Mouse (Mus musculus) frontal cortex, postnatal 25 days (tissue): ENCODE measurements around the gene Rtn2.

Experiments used
- DNase-seq, 2 experiments: peaks; one replicate each; pipeline ENCODE4 v3.0.0; 2022; ENCODE audit warnings: low spot score in 2 of 2

Rtn2 gene

DNA sequence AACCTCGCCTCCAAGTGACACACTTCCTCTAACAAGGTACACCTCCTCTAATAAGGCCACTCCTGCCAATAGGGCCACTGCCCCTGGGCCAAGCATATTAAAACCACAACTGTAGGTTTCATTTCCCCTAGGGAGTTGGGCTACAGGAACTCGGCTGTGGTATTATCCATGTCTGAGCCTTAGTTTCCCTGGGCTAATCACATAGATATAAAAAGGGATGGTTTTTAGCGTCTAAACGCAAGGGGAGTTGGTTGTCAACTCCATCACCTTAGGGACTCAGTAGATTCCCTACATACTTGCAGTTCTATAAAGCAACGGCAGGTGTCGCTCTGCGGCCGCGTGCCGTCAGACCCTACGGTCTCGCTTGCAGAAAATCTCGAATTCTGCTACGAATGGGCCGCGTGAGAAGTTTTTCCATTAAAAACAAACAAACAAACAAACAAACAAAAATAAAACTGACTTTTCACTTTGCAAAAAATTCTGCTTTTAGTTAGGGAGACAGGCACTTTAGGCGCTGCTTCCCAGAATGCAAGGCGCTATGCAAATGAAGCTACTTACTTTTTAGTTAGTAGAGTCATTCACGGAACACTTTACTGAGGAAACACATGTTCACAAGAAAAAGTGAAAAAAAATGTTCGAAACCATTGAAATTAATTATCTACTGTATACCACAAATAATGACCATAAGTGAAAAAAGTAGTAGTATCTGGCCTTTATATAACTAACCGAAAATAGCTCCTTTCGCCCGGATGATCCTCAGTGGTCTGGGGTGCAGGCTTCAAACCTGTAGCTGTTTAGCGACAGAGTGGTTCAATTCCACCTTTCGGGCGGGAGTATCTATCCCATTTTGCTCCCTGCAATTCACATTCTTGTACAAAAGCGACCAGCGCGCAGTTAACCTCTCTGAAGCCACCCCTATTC, 18.3 kb downstream of the Rtn2 start:
- peak; percentile 53 to 75 for DNase-seq

DNA sequence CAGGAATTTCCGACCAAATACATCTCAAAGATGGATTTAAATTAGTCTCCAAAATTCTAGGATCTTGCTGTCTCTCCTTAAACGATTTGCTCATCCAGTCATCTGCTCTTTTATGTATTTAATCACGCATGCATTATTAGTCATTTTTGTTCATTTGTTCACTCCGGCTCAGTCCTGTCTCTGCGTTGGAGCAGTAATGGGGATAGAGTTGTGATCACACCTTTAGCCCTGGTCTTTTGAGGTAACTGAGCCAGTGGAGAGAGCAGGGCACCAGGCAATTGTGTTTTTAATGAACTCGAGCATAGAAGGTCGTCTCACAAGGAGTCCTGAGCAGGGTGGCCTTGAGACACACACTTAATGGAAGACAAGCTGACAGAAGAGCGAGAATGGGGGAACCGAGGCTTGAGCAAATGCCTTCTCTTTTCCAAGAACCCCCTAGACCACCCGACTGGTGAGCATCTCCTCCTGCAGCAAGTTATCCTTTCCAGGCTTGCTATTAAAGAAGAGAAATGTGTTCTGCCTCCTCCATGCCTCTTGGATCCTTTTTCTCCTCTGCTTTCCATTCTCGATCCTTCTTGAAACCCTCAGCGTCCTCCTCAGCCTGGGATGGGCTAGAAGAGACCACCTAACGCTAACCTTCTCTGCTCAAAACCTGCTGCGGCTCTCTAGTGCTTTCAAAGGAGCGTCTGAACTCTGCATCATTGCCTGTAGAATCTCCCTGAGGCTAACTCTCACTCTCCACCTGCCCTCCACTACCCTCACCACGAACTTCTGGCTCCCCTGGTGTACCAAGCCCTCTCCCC, 19.2 kb downstream of the Rtn2 start:
- no peak for DNase-seq

DNA sequence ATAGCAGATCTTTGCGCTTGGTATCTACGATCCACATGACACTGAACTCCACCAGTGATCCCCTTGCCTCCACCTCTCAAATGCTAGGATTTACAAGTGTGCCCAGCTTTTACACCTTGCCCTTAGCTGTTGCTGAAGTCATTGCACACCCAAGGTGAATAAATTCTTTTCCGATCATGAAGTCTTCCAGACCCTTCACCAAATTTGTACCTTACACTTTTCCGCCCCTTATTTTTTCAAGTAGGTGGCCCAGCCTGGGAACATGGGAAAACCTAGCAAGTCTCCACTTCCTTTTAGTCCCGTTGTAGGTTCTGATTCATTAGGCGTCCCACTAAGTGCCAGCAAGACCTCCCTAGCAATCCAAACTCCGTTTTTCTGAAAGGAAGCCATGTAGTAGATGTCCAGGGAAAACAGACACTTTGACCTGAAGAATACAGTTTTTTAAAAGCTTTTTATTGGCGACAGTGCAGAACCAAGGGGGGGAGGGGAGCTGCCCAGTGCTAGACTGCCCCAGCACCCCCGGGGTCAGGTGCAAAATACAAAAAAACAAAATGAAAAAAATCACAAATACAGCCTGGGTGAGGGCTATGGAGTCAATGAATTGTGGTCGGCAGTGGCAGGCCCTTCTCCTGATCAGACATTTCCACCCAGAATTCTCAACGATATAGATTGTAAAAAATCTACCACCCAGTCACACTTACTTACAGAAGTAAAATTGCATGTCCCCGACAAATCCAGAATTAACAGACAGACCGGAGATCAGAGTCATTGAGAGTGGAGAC, 20.0 kb downstream of the Rtn2 start:
- DNase-seq, result no peak

DNA sequence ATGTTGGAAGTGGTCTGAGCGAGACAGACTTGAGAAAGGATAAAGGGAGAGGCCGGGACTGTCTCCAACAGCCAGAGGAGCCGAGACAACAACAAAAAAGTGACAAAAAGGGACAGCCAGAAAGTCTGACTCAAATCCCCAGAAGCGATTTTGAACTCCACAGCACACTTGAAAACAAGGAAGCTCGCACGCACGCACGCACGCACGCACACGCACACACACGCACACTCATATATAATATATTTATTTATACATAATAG, 20.6 kb downstream of the Rtn2 start:
- DNase-seq, result no peak

DNA sequence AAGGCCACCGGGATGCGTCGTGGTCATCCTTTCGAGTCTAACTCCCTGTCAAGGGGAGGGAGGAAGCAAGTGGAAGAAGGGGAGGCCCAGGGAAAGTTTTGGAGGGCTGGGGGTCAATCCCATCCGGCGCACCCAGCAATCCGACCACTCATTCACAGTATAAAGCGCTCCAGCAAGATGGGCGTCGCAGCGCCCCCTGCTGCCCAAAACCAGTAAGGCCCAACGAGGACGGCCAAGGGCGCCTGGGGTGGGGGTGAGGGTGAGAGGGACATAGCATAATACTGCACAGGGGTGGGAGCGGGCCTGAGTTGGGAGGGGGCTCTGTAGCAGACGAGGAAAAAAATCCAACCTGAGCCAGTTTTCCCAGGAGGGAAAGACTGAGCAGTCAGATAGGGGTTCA, 21.3 kb downstream of the Rtn2 start:
- peak in 1 of 2 experiments; percentile 58 for DNase-seq

DNA sequence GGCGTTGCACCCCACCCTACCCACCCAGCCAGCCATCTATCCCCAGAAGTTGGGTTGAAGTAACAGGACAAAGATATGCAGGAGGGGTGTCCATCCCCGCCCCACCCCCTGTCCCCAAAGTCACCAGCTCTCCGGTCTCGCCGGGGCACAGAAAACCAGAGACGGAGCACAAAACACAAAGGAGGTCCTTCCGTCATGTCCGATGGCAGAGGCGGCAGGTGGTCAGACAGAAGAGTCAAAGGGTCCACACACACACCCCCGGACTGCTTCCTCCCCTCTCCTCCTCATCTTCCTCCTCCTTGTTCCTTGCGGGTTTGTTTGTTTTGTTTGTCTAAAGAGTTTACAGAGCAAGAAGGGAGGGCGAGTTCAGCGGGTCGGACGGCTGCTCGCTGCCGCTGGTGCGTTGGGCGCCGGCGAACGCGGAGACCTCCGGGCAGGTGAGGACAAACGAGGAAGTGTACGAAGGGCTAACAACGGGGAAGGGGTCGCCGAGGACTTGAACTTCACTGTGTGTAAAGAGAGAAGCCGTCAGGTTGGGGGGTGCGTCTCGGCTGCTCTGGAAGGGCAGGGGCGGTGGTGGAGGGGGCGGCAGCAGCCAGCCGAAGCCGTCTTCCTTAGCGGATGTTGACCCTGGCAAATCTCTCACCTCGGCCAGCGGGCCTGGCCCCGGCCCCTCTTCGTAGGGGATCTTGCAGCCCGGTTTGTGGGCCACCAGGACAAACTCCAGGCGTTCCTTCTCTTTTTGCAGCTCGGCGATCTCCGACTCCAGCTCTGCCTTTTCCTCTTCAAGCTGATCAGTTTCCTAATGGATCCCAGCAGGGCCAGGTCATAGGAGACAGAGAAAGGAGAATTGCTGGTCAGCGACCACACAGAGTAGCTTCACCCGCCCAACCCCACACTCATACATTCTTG, 22.3 kb downstream of the Rtn2 start:
- no peak for DNase-seq

DNA sequence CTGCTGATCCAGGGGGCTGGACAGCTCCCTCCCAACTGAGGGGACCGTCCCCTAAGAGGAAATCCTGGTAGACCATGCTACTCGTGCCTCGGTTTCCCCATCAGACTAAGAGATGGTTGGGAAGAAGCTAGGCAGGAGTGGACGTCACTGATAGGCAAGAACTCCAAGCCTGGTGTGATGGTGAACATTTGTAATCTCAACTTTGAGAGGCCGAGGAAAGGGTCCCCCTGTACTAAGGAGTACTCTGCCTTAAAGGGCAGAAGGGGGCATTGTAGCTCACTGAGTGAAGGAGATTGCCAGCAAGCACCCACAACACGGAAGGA, 22.9 kb downstream of the Rtn2 start:
- no peak for DNase-seq

DNA sequence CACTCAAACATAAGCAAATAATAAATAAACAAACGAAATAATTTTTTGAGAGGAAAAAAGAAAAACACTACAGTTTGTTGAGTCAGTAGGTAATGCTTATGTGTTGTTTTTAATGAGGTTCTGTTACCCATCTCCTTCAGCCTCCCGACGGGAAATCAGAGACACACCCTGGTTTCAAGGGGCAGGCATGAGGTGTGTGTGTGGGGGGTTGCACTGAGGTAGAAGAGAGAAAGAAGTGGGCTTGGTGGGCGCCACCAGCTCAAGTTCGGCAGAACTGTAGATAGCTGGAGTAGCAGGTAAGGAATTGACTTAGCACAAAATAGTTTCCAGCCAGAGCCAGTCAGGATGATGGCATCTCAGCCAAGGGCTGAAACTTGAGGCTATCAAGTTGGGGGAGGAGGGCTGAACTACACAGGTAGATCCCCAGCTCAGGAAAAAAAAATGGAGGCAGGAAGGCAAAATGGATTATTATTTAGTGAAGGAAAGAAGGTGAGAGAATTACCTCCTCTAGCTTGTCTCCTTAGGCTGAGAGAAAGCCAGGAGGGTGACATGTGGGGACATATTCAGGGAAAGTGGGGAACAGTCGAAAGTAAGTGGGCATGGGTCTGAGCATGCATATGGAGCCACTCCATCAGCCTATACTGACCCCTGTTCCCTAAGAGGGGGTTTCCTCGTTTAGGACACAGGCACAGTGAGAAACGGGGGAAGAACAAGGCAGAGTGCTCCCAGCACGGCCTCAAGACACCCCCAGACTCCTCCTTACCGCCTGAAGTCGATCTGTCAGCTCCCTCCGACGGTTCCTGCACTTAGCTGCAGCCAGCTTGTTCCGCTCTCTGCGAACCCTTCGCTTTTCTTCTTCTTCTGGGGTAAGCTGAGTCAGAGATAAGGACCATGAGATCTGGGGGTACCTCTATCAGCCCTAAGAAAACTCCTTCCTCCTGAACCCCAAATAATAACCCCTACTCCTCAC, 23.7 kb downstream of the Rtn2 start:
- DNase-seq, result no peak

DNA sequence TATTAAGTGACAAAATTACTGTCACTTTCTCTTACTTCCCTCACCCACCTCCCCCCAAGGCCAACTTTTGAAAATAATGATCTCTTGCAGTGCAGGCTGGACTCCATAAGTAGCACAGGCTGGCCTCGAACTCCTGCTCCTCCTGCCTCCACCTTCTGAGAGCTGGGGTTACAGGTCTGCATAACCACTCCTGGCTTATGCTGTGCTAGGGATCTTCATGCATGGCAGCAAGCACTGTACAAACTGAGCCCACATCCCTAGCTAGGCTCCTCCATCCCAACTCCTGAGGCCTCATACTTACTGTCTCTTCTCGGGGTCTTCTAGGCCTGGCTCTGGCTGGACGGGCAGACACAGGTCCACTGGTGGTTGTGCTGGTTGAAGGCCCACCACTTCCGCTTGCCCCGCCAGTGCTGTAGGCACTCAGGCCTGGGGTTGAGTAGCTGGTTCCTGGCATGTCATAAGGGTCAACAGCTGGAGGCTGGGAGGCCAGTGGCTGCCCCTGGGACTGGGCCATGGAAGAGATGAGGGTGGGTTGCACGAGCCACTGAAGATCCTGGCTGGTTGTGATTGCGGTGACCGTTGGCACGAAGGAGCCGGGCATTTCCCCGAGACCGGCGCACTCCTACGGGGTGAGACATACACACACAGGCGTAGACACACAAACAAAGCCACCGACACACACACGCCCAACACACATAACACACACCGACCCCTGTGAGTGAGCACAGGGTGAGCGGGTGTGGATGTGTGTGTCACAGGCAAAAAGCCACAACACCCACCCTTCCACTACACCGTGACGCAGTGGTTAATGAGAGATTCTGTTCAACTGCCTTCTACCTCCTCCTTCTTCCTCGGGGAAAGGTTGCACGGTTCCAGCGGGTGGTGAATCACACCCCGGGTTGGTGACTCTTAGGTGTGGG, 24.7 kb downstream of the Rtn2 start:
- DNase-seq, result no peak

DNA sequence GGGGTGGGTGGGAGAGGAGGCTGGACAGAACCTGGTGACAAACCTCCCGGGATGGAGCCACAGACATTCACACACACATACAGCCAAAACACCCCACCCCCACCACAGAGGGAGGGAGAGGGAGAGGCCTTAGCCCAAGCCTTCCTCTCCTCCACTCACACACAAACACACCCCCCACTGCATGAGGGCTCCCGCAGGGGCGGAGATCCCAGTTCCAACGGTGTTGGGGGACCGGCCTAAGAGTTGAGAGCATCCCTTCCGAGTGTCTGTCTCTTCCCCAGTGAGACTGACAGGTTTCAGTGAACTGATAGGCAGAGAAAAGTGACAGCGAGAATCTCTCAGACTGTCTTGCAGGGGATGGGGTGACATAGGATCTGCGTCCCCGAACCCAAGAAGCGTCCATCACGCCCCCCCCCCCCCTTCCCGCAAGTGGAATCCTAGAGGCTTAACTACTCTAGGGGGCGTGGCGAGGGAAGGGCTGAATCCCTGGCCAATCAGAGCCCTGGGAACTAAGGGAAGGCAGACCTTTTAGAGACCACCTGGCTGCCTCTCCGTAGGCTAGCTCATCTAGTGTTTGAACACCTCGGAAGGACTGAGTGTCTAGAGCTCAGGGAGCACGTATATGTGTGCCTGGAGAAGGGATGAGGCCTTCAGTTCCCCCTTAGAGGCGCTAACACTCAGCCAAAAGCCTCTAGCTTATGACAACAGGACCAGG, 25.5 kb downstream of the Rtn2 start:
- DNase-seq, result no peak

DNA sequence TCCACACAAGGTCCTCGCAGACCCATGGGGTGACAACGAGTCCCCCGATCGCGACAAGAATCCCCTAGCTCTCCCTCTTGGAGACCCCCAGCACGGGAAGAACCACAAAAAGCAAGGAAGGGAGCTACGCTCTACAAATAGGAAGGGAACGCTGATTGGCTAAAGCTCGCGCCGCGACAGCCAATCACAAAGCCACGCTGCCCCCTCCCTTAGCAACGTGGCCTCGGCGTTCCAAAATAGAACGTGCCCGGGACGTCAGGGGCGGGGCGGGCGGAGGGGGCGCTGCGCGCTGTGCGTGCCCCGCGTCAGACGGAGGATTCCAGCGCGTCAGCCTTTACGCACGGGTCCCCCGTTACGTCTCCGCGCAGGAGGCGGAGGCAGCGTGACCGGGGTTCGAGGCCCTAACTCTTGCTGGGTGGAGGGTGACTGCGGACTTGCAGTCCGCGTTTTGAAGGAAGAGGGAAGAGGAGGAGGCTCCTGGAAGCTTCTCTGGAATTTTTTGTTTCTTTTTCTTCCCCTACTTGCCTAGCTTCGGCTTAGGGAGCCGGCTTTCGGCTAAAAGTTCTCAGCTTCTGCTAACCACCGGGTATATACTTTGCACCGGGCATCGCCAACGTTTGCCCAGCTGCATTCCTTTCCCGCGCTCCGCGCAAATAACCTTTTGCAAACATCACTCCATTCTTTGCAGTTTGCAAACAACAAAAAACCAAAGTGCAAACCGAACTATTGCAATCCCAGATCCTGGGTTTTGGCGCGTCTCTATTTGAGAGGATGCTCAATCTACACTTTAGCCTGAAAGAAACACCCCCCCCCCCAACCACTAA, 26.2 kb downstream of the Rtn2 start:
- DNase-seq, result peak; percentile 92 to 93

DNA sequence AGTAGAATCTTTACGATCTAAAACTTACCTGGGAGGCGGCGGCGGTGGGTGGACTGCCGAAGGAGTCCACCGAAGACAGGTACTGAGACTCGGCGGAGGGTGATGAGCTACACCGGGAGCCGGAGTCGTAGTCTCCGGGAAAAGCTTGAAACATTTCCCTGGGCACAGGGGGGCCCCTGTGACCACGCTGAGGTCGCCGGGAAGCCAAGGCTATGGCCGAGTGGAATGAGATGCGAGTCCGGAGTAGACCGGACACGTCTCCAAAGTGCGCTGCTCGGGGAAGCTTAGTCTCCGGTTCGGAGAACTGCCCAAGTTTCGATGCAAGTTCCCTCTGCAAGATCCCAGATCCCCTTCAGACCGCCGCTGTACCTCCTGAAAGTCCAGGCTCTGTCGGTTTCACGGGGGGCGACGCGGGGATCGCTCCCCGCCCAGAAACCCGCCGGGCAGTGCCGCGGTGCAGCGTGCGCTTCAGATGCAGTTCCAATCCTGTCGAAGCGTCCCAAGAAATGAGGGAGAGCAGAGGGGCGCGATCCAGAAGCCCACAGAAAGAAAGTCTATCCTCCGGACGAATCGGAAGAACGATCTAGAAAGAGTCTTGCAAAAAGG, 27.0 kb downstream of the Rtn2 start:
- no peak for DNase-seq

DNA sequence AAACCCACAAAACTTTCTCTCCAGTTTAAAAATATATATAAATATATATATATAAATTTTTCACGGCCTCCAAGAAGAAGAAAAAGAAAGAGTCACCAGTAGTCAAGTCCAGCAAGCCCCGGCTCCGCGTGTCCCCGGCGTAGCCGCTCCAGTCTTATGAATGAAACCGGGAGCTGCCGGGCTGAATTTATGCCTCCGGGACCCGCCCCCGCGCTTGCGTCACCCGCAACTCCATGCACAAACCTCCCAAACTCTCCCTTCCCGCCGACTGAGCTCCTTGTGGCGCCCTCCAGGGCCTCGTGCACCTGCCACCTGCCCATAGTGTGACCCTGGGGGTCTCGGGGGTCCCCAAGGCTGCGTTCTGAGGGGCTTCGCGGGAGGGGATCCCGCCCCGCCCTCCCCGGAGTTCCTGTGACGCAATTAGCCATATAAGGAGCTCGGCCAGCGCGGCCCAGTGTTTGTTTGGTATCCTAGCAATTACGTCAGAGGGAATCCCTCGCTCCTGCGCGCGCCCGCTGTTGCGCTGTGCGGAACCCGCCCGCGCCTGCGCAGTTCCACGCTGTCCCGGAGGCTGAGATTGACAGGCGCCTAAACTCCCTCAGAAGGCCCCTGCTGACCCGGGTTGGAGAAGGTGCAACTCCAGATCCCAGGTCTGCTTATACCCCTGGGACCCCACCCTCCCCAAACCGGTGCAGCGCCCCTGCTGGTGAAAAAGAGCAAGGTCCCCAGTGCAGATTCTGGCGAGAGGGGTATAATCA, 27.6 kb downstream of the Rtn2 start, which contains the start of gene Fosb:
Gene Fosb (minus strand): TSS at position 168 of the 758 bp plus-strand sequence.
- peak; percentile 89 to 95 for DNase-seq

DNA sequence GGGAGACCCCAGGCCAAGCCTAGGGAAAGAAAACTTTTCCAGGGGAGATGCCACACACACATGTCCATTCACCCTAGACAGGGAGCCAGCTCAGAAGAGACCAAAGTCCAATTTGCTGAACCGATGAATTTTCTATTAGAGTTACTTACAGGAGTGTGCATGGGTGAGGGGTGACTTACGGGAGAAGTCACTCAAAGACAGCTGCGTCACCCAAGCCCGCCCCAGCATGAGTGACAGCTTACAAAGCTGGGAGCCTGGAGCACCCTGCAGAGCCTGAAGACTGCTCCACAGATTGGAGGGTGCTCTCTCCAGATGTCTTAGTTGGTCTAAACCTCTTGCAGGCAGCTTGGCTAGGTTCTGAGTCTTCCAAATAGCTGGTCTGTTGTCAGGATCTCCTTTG, 29.6 kb downstream of the Rtn2 start:
- DNase-seq, result no peak

DNA sequence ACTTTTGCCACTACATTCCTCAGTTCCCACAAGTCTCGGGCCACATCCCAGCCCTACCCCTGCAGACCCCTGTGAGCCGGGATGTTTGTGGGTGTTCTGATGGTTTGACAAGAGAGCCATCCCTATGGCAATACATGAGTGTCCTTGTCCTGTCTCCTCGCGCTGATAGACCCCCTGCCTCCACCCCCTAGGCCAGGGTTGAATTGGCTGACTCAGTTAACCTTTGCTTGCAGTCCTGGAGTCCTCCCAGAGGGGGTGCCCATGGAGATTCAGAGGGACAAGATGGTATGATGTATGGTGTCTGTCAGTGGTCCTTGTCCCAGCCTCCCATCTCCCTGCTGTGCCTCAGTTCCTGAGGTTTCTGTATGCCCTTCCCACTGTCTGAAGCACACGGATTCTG, 31.6 kb downstream of the Rtn2 start:
- no peak for DNase-seq

DNA sequence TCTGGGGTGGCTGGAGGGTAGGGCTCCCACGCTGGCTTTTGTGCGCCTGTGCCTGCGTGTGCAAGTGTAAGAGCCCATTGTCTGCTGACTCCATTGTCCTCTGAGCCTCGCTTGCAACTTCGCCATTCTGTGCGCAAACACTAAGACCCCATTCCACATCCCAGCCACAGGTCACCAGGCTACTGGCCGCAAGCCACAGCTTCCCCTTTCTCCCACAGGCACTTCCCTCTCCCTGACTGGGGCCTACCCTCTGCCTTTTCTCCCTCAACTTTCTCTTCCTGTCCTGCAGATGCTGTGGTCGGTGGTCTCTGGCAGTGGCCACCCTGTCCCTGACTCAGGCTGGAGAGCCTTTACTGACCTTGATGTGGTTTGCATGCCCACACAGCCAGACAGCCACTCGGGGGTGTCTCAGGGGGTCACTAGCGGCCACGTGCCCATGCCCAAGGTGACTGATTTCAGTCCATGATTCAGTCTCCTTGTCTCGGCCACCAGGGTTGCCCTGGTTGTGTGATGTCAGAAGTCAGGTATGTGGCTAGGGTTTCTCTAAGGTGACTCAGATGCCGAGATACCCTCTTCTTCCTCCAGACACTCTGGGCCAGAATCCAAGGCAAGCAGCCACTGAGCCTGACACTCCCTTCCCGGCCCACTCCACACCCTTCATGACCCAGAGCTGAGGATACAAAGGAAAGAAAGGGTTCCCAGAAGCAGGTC, 34.2 kb downstream of the Rtn2 start:
- no peak for DNase-seq
